Mouse (Mus musculus) ES-E14 (cell line): ENCODE results near the gene Prickle2. TPM values are rescaled to one million over a fixed set of nuclear protein-coding genes. Genes with fewer than 3 reads are reported as not detected.

ENCODE experiments used
- DNase-seq: peaks from one replicate; pipeline ENCODE4 v3.0.0-alpha.2; 2013; ENCODE audit warnings: low read depth, low spot score
- H3K27ac ChIP-seq: 2 replicates; pipeline ENCODE4 v1.5.1; 2012; ENCODE audit warnings: low read depth, mild to moderate bottlenecking, low read length, moderate library complexity, mixed read lengths; ENCODE audit not compliant: poor library complexity, insufficient read depth, severe bottlenecking
- H3K36me3 ChIP-seq: 2 replicates; pipeline ENCODE4 v1.6.1; 2012; ENCODE audit warnings: mild to moderate bottlenecking, low read length, moderate library complexity, mixed read lengths; ENCODE audit not compliant: control insufficient read depth, poor library complexity, insufficient read depth, severe bottlenecking
- H3K4me1 ChIP-seq, 2 experiments: fragments of 150-350 bp in 1 of 2; sonication (generic) in 1 of 2; 2 replicates each; pipeline ENCODE4 v1.6.1; 2012; ENCODE audit warnings: low read length in 2 of 2, mild to moderate bottlenecking in 1 of 2, mixed read lengths in 1 of 2; ENCODE audit not compliant: control insufficient read depth in 2 of 2, insufficient read depth in 2 of 2, poor library complexity in 1 of 2
- H3K4me3 ChIP-seq, 2 experiments: fragments of 150-350 bp in 1 of 2; sonication (generic) in 1 of 2; 2 replicates each; pipeline ENCODE4 v1.5.1; 2012; ENCODE audit warnings: low read length in 2 of 2, low read depth in 1 of 2, mild to moderate bottlenecking in 1 of 2, mixed read lengths in 1 of 2; ENCODE audit not compliant: insufficient read depth in 1 of 2, poor library complexity in 1 of 2, severe bottlenecking in 1 of 2
- H3K9ac ChIP-seq: 2 replicates; pipeline ENCODE4 v1.6.1; 2012; ENCODE audit warnings: low read depth, mild to moderate bottlenecking, low read length, mixed read lengths; ENCODE audit not compliant: poor library complexity, insufficient read depth, severe bottlenecking
- H3K9me3 ChIP-seq: fragments of 150-350 bp; sonication (generic); 2 replicates; pipeline ENCODE4 v1.6.1; 2012; ENCODE audit warnings: low read depth, mild to moderate bottlenecking, low read length; ENCODE audit not compliant: control insufficient read depth, insufficient read depth
- CHD2 ChIP-seq: IDR thresholded peaks from 2 replicates; pipeline ENCODE4 v1.6.1; 2014; ENCODE audit warnings: mild to moderate bottlenecking, low read depth, low read length, inconsistent platforms
- HCFC1 ChIP-seq: IDR thresholded peaks from 2 replicates; pipeline ENCODE4 v1.6.1; 2012; ENCODE audit warnings: low read length, inconsistent platforms, borderline replicate concordance; ENCODE audit not compliant: insufficient read depth
- MAFK ChIP-seq: IDR thresholded peaks from 2 replicates; pipeline ENCODE4 v1.6.1; 2014; ENCODE audit warnings: mild to moderate bottlenecking, low read depth, low read length, inconsistent platforms; ENCODE audit not compliant: insufficient read depth
- ZC3H11A ChIP-seq: IDR thresholded peaks from 2 replicates; pipeline ENCODE4 v1.6.1; 2012; ENCODE audit warnings: low read depth, mild to moderate bottlenecking, inconsistent platforms, low read length, borderline replicate concordance
- ZNF384 ChIP-seq: IDR thresholded peaks from 2 replicates; pipeline ENCODE4 v1.6.1; 2012; ENCODE audit warnings: low read depth, low read length, inconsistent platforms
- in situ Hi-C, 2 experiments: fragments of 600-800 bp; cut with MboI; formaldehyde crosslinking; loops; one replicate each; pipeline ENCODE4 v1.15.1; 2025; ENCODE audit warnings: low sequenced_read_pairs in 2 of 2, inconsistent platforms in 1 of 2; ENCODE audit not compliant: unreplicated experiment in 2 of 2
- total RNA-seq: library from RNA; depleted of rRNA; stranded (reverse); fragments of 300-350 nt; gene quantifications from 2 replicates; pipeline ENCODE4 v1.2.3, GENCODE M21; 2012

Gene Prickle2
- total RNA-seq, 1 experiment, result 1.2 TPM

DNA sequence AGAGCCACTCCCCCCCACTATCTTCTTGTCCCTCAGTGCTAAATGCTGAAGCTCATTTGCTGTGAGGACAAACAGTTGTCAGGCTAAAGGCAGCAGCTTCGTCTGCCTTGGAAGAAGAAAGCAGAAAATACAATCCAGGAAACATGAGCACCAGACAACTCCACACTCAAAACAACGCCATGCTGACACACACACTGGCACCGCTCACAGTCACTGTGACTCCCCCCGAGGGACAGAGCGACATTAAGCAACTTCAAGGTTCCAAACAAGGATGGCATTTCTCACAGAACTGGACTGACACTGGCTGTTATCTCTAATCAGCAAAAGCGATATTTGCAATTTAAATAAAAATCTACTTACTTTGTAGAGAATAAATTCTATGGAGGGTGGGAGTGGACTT lies 331.1 kb downstream of the Prickle2 start:
- H3K9me3 ChIP-seq, result no peaks in the 10 kb centered on the region
- H3K4me1 ChIP-seq, result no peaks in the 10 kb centered on the region
- no peak overlapping the region for H3K9ac ChIP-seq
- H3K27ac ChIP-seq, result no peak overlapping the region
- no peaks in the 10 kb centered on the region for H3K36me3 ChIP-seq
- TF ChIP-seq MAFK, result no peak
- no peak for DNase-seq
- in situ Hi-C loops, result no loop called here
- no peak overlapping the region for H3K4me3 ChIP-seq

DNA sequence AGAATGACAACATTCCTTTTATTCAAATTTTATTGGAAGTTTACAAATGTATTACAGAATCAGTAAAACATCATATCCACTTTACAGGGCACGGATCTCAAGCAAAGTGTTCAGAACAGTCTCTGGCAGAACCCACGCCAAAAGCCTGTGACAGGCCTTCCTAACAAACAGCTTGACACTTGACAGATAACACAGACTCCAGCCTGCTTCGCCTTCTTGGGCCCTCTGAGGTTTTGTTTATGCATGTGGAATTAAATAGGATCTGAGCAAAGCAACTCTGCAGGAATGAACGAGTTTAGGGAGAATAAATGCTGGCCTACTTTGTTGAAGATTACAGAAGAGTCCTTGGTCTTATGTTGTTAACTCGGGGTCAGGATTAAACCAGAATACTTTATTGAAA lies 335.1 kb downstream of the Prickle2 start:
- TF ChIP-seq ZC3H11A, result no peak
- TF ChIP-seq HCFC1, result no peak
- Histone ChIP-seq H3K27ac (no peak overlapping the region), H3K4me3 (no peak overlapping the region), H3K36me3 (no peaks in the 10 kb centered on the region), H3K4me1 (no peaks in the 10 kb centered on the region), H3K9ac (no peak overlapping the region), H3K9me3 (no peaks in the 10 kb centered on the region)
- in situ Hi-C loops, result no loop called here
- no peak for DNase-seq

DNA sequence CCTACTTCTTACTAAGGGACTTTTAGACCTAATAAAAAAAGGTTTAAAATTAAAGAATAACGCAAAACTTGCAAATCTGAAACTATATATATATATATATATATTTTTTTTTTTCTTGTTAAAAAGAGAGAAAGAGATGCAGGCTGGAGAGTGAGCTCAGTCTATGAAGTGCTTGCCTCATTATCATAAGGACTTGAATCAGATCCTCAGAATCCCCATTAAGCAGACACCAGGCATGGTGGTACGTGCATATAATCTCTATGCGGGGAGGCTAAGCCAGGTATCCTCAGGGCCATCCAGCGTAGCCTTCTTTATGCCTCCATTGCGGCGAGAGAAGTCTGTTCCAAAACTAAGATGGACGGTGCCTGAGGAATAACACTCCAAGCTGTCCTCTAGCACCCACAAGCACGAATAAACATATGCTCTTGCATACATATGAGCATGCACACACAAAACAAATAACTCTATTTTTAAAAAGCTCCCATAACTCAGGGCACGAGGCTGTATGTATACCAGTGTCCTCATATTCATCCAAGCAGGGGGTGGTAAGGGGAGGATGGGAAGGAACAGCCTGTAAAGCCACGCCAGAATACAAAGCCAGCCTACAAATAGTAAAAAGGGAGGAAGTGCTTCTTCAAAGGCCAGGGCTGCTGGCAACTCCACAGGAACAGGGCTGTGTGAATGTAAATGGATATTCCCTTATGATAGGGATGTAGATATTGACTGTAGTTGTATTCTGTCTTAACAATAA lies 358.5 kb downstream of the Prickle2 start:
- H3K9me3 ChIP-seq, result no peaks in the 10 kb centered on the region
- H3K9ac ChIP-seq, result no peak overlapping the region

DNA sequence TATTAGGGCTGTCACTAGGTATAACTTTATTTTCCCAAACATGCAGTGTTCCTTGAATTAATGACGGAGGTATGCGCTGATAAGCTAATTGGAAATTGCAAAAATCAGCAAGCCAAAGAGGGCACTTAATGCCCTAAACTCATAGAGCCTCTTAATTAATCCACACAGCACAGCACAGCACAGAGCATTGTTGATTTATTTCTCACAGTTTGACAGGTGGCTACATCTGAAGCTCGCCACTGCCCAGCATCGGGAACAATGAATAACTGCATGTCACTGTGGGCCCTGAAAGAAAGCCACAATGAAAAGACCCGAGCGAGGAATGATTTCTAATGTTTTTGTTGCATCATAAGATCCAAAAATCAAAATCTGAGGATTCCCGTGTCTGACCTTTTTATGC lies 359.2 kb downstream of the Prickle2 start:
- no peak overlapping the region for H3K9ac ChIP-seq
- H3K27ac ChIP-seq, result no peak overlapping the region
- TF ChIP-seq HCFC1, result no peak
- no peak for TF ChIP-seq ZNF384
- no peak for TF ChIP-seq ZC3H11A
- TF ChIP-seq MAFK, result no peak
- TF ChIP-seq CHD2, result no peak
- DNase-seq, result no peak
- no peak overlapping the region for H3K4me3 ChIP-seq
- H3K9me3 ChIP-seq, result no peaks in the 10 kb centered on the region
- H3K36me3 ChIP-seq, result no peaks in the 10 kb centered on the region
- H3K4me1 ChIP-seq, result no peaks in the 10 kb centered on the region
- in situ Hi-C loops, result no loop called here

More for the DNA sequence above, 358.5 kb downstream of the Prickle2 start:
- Histone ChIP-seq H3K4me1 (no peaks in the 10 kb centered on the region), H3K4me3 (no peak overlapping the region), H3K36me3 (no peaks in the 10 kb centered on the region), H3K27ac (no peak overlapping the region)
- no peak for TF ChIP-seq ZC3H11A
- TF ChIP-seq CHD2, result no peak
- TF ChIP-seq ZNF384, result no peak
- TF ChIP-seq HCFC1, result no peak
- no peak for TF ChIP-seq MAFK
- in situ Hi-C loops, result no loop called here
- no peak for DNase-seq

DNA sequence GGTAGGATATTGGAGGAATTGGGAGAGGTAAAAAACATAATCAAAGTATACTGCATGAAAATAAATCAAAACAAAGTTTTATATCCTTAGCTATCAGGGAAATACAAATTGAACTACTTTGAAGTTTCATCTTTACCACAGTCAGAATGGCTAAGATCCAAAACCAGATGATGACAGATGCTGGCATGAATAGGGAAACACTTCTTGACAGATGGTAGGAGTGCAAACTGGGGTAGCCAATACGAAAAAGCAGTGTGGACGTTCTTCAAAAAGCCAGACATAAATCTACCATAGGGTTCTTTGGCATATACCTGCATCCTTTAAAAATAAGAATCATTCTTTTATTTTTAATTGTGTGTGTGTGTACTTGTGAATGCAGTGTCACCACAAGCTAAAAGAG lies 360.8 kb downstream of the Prickle2 start:
- DNase-seq, result no peak
- Histone ChIP-seq H3K36me3 (no peaks in the 10 kb centered on the region), H3K9me3 (no peaks in the 10 kb centered on the region), H3K9ac (no peak overlapping the region), H3K4me1 (no peaks in the 10 kb centered on the region), H3K27ac (no peak overlapping the region), H3K4me3 (no peak overlapping the region)
- in situ Hi-C loops, result no loop called here
- TF ChIP-seq ZNF384 (no peak), HCFC1 (no peak), MAFK (no peak), CHD2 (no peak), ZC3H11A (no peak)
